Mouse (Mus musculus) thymus, adult 2 months (tissue): ENCODE results near the gene Zfp715. TPM values are rescaled to one million over a fixed set of nuclear protein-coding genes. Genes with fewer than 3 reads are reported as not detected.

Experiments used
- DNase-seq: peaks from one replicate; pipeline ENCODE4 v3.0.0; 2021
- H3K27ac ChIP-seq: fragments of 200-500 bp; 2 replicates; pipeline ENCODE4 v1.5.1; 2012; ENCODE audit warnings: low read length, control low read depth; ENCODE audit not compliant: control insufficient read depth, insufficient read depth
- H3K27me3 ChIP-seq: fragments of 200-500 bp; 2 replicates; pipeline ENCODE4 v1.6.1; 2012; ENCODE audit warnings: mild to moderate bottlenecking, low read length, moderate library complexity, mixed read lengths; ENCODE audit not compliant: control insufficient read depth, insufficient read depth
- H3K36me3 ChIP-seq: fragments of 200-500 bp; 2 replicates; pipeline ENCODE4 v1.6.1; 2012; ENCODE audit warnings: mild to moderate bottlenecking, low read length, moderate library complexity; ENCODE audit not compliant: control insufficient read depth, insufficient read depth
- H3K4me1 ChIP-seq: fragments of 200-500 bp; replicated peaks from 2 replicates; pipeline ENCODE4 v1.6.1; 2012; ENCODE audit warnings: low read length; ENCODE audit not compliant: control insufficient read depth, insufficient read depth
- H3K4me3 ChIP-seq: fragments of 200-500 bp; 2 replicates; pipeline ENCODE4 v1.5.1; 2012; ENCODE audit warnings: mild to moderate bottlenecking, low read length, control low read depth, moderate library complexity; ENCODE audit not compliant: control insufficient read depth, insufficient read depth
- CTCF ChIP-seq: fragments of 200-500 bp; IDR thresholded peaks from 2 replicates; pipeline ENCODE4 v1.5.1; 2012; ENCODE audit warnings: mild to moderate bottlenecking, control low read depth, low read length, moderate library complexity, borderline replicate concordance; ENCODE audit not compliant: control insufficient read depth, poor library complexity, insufficient read depth; ENCODE audit errors: extremely low read depth
- POLR2A ChIP-seq: fragments of 200-500 bp; IDR thresholded peaks from 2 replicates; pipeline ENCODE4 v1.6.1; 2012; ENCODE audit warnings: mild to moderate bottlenecking, low read length, control low read depth, moderate library complexity; ENCODE audit not compliant: control insufficient read depth, poor library complexity, insufficient read depth; ENCODE audit errors: extremely low read depth
- WGBS: fragments of 180-500 bp; shearing (Covaris S2); methylation state at CpG from one replicate; pipeline ENCODE4 v1.1.7; 2018; 5-methylcytosine and 5-hydroxymethylcytosine counted together
- polyA plus RNA-seq: library from polyadenylated mRNA; depleted of rRNA; stranded (reverse); fragments of >200 nt; gene quantifications from 2 replicates; pipeline ENCODE4 v1.2.3, GENCODE M21; 2012

The Zfp715 gene
- polyA plus RNA-seq, 1 experiment = 6.7 TPM

- WGBS = 91% methylated on average over 2 of the region's 2 CpGs
These were observed 20.8 kb upstream of the Zfp715 start for GRCm38 (mm10) chr7:43333899-43334298.

GRCm38 (mm10) chr7:43333203-43333602 lies 20.1 kb upstream of the Zfp715 start:
- Histone ChIP-seq H3K4me3 (no peak overlapping the region), H3K27ac (no peak overlapping the region), H3K27me3 (no peaks in the 10 kb centered on the region), H3K36me3 (no peaks in the 10 kb centered on the region), H3K4me1 (no peaks in the 10 kb centered on the region)
- TF ChIP-seq POLR2A (no peak), CTCF (no peak)
- WGBS = 28% methylated on average over 5 of the region's 7 CpGs
- no peak for DNase-seq

More at GRCm38 (mm10) chr7:43333899-43334298, 20.8 kb upstream of the Zfp715 start:
- Histone ChIP-seq H3K27ac (no peak overlapping the region), H3K27me3 (no peaks in the 10 kb centered on the region), H3K36me3 (no peaks in the 10 kb centered on the region), H3K4me3 (no peak overlapping the region), H3K4me1 (no peaks in the 10 kb centered on the region)
- TF ChIP-seq CTCF (no peak), POLR2A (no peak)
- DNase-seq = no peak

- TF ChIP-seq CTCF = no peak
- no peak for TF ChIP-seq POLR2A
- H3K36me3 ChIP-seq = no peaks in the 10 kb centered on the region
- no peak for DNase-seq
- 81% methylated on average over 4 of the region's 4 CpGs for WGBS
- no peaks in the 10 kb centered on the region for H3K27me3 ChIP-seq
- no peak overlapping the region for H3K27ac ChIP-seq
- H3K4me1 ChIP-seq = no peaks in the 10 kb centered on the region
- H3K4me3 ChIP-seq = no peak overlapping the region
These were observed 15.0 kb upstream of the Zfp715 start for GRCm38 (mm10) chr7:43328101-43328500.

GRCm38 (mm10) chr7:43326223-43326780 lies 13.2 kb upstream of the Zfp715 start:
- no peak for DNase-seq
- no peaks in the 10 kb centered on the region for H3K27me3 ChIP-seq

GRCm38 (mm10) chr7:43312386-43313012 lies 595 bp downstream of the Zfp715 start:
- Histone ChIP-seq H3K4me3 (peak overlapping the region; percentile 84), H3K27ac (peak overlapping the region; percentile 12), H3K27me3 (no peaks in the 10 kb centered on the region), H3K36me3 (peaks cover 11% of the 10 kb centered on the region; the same call in 1 of the 2 replicates), H3K4me1 (0 out of 2 replicates have a peak, but pooled peaks cover 2% of the 10 kb centered on the region)
- no peak for TF ChIP-seq CTCF
- no peak for TF ChIP-seq POLR2A
- WGBS = 2% methylated on average over 32 of the region's 32 CpGs
- no peak for DNase-seq

More at GRCm38 (mm10) chr7:43326223-43326780, 13.2 kb upstream of the Zfp715 start:
- TF ChIP-seq POLR2A = no peak
- no peak for TF ChIP-seq CTCF
- WGBS = 76% methylated on average over 10 of the region's 10 CpGs
- H3K27ac ChIP-seq = no peak overlapping the region
- no peaks in the 10 kb centered on the region for H3K4me1 ChIP-seq
- no peaks in the 10 kb centered on the region for H3K36me3 ChIP-seq
- no peak overlapping the region for H3K4me3 ChIP-seq

GRCm38 (mm10) chr7:43311632-43312031 lies 1.5 kb downstream of the Zfp715 start:
- 85% methylated on average over 6 of the region's 6 CpGs for WGBS
- DNase-seq = no peak
- Histone ChIP-seq H3K27ac (no peak overlapping the region), H3K27me3 (no peaks in the 10 kb centered on the region), H3K4me1 (0 out of 2 replicates have a peak, but pooled peaks cover 2% of the 10 kb centered on the region), H3K36me3 (peaks cover 11% of the 10 kb centered on the region; the same call in 1 of the 2 replicates), H3K4me3 (no peak overlapping the region)
- TF ChIP-seq CTCF = no peak
- TF ChIP-seq POLR2A = no peak
